Mouse (Mus musculus) forebrain, embryonic 11.5 days (tissue): Measurements from ENCODE around the gene Smyd1. TPM values are rescaled to one million over a fixed set of nuclear protein-coding genes. Genes with fewer than 3 reads are reported as not detected.
"Not testable (repeated sequence)": the region's sequence is repeated elsewhere in the genome, so short reads cannot be mapped to it uniquely, and the experiment has no call there.

Experiments
- ATAC-seq: fragments of 200-750 bp; cut with Nextera tagmentation; replicated peaks from 2 replicates; pipeline ENCODE4 v1.8.0; 2017; ENCODE audit warnings: moderate TSS enrichment; ENCODE audit not compliant: low FRiP score
- DNase-seq: peaks from one replicate; pipeline ENCODE4 v3.0.0-alpha.2; 2017; ENCODE audit warnings: low spot score
- H3K27ac ChIP-seq: fragments of 300-500 bp; sonication (generic); 2 replicates; pipeline ENCODE4 v1.5.1; 2014; ENCODE audit warnings: low read depth, low read length
- H3K27me3 ChIP-seq: fragments of 300-500 bp; sonication (generic); 2 replicates; pipeline ENCODE4 v1.6.1; 2014; ENCODE audit warnings: mild to moderate bottlenecking, low read length, mixed read lengths; ENCODE audit not compliant: control insufficient read depth, insufficient read depth
- H3K36me3 ChIP-seq: fragments of 300-500 bp; sonication (generic); 2 replicates; pipeline ENCODE4 v1.6.1; 2014; ENCODE audit warnings: mild to moderate bottlenecking, low read length, moderate library complexity, mixed read lengths; ENCODE audit not compliant: control insufficient read depth, insufficient read depth
- H3K4me1 ChIP-seq: fragments of 300-500 bp; sonication (generic); replicated peaks from 2 replicates; pipeline ENCODE4 v1.6.1; 2014; ENCODE audit warnings: low read length, mixed read lengths; ENCODE audit not compliant: control insufficient read depth, insufficient read depth
- H3K4me2 ChIP-seq: fragments of 300-500 bp; sonication (generic); 2 replicates; pipeline ENCODE4 v1.6.1; 2014; ENCODE audit warnings: low read depth, mild to moderate bottlenecking, low read length, moderate library complexity, mixed read lengths; ENCODE audit not compliant: severe bottlenecking
- H3K4me3 ChIP-seq: fragments of 300-500 bp; sonication (generic); 2 replicates; pipeline ENCODE4 v1.5.1; 2014; ENCODE audit warnings: low read depth, low read length
- H3K9ac ChIP-seq: fragments of 300-500 bp; sonication (generic); 2 replicates; pipeline ENCODE4 v1.6.1; 2014; ENCODE audit warnings: low read length
- H3K9me3 ChIP-seq: fragments of 300-500 bp; sonication (generic); 2 replicates; pipeline ENCODE4 v1.6.1; 2016; ENCODE audit warnings: low read length, mixed read lengths; ENCODE audit not compliant: control insufficient read depth
- WGBS: fragments of 180-500 bp; shearing (Covaris S2); extraction: QIAGEN DNeasy Blood & Tissue Kit; methylation state at CpG from one replicate; pipeline ENCODE4 v1.1.7; 2014; 5-methylcytosine and 5-hydroxymethylcytosine counted together
- polyA plus RNA-seq: library from polyadenylated mRNA; unstranded; fragments of >200 nt; fragmentation: Nextera tagmentation; extraction: Ambion mirVana; gene quantifications from 2 replicates; pipeline ENCODE4 v1.2.1, GENCODE M21; 2014

Gene Smyd1
- polyA plus RNA-seq, 1 experiment from 2014 or later: 0.17 TPM

DNA sequence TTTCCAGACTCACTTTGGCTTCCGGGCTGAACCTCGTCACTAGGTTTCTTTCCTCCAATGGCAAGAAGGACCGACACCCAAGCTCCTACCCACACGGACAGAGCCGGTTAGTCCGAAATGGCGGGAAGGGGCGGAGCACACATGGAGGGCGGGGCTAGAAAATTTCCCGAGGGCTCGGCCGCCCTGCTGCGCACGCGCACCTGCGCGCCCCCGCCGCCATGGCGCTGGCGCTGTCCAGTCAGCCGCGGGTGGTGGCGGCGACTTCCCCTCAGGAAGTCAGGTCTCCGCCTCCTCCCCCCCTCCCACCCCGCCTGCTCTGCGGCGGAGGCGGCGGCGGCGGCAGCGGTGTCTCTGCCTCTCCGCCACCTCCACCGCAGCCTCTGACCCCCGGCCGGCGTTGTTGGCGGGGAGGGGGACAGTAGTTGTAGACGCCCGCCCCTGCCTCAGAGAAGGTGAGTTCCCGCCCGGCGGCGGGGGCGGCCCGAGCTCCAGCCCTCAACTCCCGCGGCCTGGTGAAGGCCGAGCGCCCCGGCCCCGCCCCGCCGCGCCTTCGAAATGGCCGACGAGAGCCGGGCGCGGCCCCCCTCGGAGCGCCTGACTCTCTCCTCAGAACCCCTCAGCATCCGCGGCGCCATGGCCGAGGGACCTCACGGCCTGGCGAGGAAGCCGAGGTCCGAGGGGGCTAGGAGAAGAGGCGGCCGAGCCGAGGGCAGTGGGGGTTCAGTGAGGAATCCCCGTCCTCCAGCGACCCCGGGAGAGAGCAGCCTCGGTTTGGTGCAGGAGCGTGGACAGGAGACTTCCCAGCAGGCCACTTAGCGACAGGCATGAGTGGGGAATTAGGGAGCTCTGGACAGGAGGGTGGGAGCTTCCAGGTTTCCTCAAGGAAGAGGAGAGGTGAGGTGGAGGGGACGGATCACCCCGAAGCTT is 50.4 kb downstream of the Smyd1 start, which contains the start of gene Krcc1:
Krcc1 (plus strand) TSS at position 289 of the 927 bp plus-strand sequence.
- under 1% methylated on average over 67 of the region's 84 CpGs for WGBS
- Histone ChIP-seq H3K9ac (peak within 1 kb of the TSS; percentile 98), H3K9me3 (no peaks in the 10 kb centered on the region), H3K27me3 (no peaks in the 10 kb centered on the region), H3K36me3 (no peaks in the 10 kb centered on the region), H3K4me2 (peak within 1 kb of the TSS; percentile 79), H3K27ac (peak within 1 kb of the TSS; percentile 88), H3K4me3 (peak within 1 kb of the TSS; percentile 90), H3K4me1 (peaks cover 6% of the 10 kb centered on the region; the same call in 1 of the 2 replicates)
- DNase-seq: peak; percentile 98
- ATAC-seq: peak; percentile 93

DNA sequence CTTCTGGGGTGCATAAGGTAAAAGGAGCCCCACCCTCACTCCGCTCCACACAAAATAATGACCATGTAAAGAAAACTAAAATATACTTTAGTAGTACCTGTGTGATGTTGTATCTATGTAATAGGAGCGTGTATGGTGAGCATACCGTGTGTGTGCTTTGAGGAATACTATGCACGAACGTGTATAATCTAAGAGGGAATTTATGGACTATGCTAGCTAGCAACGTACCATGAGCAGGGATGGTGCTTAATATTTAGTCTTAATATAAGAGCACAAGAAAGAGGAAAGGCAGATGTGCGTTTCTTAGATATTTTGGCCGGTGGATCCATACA is 51.0 kb downstream of the Smyd1 start:
- Histone ChIP-seq H3K4me1 (peaks cover 6% of the 10 kb centered on the region; the same call in 1 of the 2 replicates), H3K27ac (peak overlapping the region; percentile 53; the same call in 1 of the 2 replicates), H3K36me3 (no peaks in the 10 kb centered on the region), H3K9ac (peak overlapping the region; percentile 45; the same call in 1 of the 2 replicates), H3K4me2 (peak overlapping the region; percentile 79), H3K27me3 (no peaks in the 10 kb centered on the region), H3K9me3 (no peaks in the 10 kb centered on the region), H3K4me3 (peak overlapping the region; percentile 90)
- no peak for DNase-seq
- 2% methylated on average over 8 of the region's 8 CpGs for WGBS
- peak; percentile 57 for ATAC-seq

DNA sequence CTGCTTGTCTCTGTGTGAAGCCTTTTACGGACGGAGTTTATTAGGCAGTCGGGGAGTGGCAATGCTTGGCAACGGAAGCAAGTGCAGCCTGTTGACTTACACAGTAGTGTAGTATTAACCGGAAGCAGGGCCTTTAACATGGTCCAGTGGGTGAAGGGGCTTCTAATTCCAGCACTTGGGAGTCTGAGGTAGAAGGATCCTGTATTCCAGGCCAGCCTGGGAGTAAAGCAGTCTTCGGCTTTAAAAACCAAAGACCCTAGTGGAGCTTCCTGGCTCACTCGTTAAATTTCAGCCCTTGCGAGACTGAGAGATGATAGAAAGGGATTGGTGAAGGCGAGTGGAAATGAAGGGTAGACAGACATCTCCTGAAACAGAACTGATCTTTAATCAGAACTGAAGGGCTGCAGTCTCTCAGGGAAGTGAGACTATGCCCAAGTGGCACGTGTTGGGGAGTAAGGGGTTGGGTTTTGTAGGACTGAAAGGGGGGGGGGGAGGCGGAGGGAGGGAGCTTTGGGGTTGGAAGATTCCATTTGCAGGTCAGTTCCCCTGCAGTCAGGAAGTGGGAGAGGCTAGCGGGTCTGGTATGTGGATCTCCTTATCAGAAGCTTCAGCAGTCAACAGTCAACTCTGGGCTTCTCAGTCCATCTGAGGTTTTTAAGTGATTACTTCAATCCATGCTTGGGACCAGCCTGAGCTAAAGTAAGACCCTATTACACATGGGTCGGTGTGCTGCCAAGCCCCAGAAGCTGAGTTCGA is 51.6 kb downstream of the Smyd1 start:
- no peaks in the 10 kb centered on the region for H3K27me3 ChIP-seq
- H3K36me3 ChIP-seq: no peaks in the 10 kb centered on the region
- H3K4me3 ChIP-seq: peak overlapping the region; percentile 90
- H3K9ac ChIP-seq: peak overlapping the region; percentile 45; the same call in 1 of the 2 replicates
- peak overlapping the region; percentile 79 for H3K4me2 ChIP-seq
- 30% methylated on average over 14 of the region's 14 CpGs for WGBS
- peak overlapping the region; percentile 53; the same call in 1 of the 2 replicates for H3K27ac ChIP-seq
- peaks cover 6% of the 10 kb centered on the region; the same call in 1 of the 2 replicates for H3K4me1 ChIP-seq
- no peaks in the 10 kb centered on the region for H3K9me3 ChIP-seq
- peak; percentile 25 for ATAC-seq
- DNase-seq: peak; percentile 68

DNA sequence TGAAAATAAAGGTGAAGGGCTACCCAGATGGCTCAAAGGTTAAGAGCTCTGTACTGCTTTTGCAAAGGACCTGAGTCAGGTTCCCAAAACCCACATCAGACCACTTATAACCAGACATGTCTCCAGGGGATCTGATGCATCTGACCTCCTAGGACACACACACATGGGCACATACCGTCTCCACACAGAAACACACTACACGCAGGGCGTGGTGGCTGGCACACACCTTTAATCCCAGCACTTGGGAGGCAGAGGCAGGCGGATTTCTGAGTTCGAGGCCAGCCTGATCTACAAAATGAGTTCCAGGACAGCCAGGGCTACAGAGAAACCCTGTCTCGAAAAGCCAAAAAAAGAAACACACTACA is 52.4 kb downstream of the Smyd1 start:
- H3K9me3 ChIP-seq, H3K36me3 ChIP-seq, H3K4me1 ChIP-seq, H3K9ac ChIP-seq, H3K4me3 ChIP-seq, H3K27me3 ChIP-seq, H3K27ac ChIP-seq, ATAC-seq, H3K4me2 ChIP-seq, DNase-seq: not testable (repeated sequence)
- WGBS: 93% methylated on average over 6 of the region's 6 CpGs

DNA sequence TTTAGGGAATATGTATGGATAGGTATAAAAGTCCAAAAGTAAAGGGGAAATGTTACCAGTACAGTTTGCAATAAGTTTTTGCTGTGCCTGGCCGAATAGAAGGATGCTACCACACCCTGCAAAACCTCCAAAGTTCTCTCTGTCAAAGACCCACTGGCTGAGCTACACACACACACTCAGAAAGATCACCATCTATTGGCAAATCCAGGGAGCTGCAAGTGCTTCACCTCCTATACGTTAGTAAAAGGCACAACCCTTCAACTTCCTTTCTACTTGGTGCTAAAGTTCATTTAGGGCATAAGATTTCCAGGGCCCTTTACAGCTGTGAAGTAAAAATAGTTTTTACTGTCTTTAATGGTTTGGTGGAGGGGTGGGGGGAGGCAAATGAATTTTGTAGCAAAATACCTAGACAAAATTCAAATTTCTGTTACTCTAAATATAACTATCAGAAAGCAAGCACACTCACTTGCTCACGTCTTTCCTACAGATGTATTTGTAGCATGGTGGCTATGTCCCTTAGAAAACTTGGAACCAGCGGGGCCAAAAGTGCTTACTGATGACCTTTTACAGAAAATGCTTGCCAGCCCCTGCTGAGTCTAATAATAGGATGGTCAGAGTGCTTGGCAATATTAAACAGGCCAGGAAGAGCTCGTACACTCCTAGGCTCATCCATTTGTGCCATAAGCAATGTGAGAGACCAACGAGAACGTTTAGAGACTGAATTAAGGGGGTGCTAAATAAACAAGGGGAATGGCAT is 52.9 kb downstream of the Smyd1 start:
- Histone ChIP-seq H3K4me3 (no peak overlapping the region), H3K9me3 (no peaks in the 10 kb centered on the region), H3K27ac (no peak overlapping the region), H3K4me2 (no peak overlapping the region), H3K4me1 (peaks cover 6% of the 10 kb centered on the region; the same call in 1 of the 2 replicates), H3K36me3 (no peaks in the 10 kb centered on the region), H3K9ac (no peak overlapping the region), H3K27me3 (no peaks in the 10 kb centered on the region)
- DNase-seq: no peak
- WGBS: 70% methylated on average over 7 of the region's 7 CpGs
- ATAC-seq: no peak

DNA sequence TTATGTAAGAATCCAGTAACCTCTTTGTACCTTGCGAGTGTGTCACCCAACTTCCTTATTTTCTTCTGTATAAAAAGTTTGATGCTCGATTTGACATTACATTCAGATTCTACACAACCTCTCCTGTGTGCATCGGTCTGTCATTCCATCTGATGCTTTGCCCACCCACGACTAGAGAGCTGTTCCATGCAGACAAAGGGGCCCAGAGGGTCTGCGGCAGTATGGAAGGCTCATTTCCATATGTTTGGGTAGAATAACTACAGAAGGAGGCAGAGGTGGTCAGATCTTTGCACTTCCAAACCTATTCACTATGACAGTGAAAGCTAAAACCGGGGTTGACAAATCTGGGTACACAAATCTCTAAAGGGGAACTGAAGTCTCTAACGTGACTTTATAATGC is 54.4 kb downstream of the Smyd1 start:
- not testable (repeated sequence) for H3K9ac ChIP-seq, H3K27me3 ChIP-seq, H3K4me3 ChIP-seq, H3K36me3 ChIP-seq, H3K9me3 ChIP-seq, H3K4me2 ChIP-seq, H3K27ac ChIP-seq, DNase-seq, H3K4me1 ChIP-seq, ATAC-seq
- WGBS: 71% methylated on average over 7 of the region's 7 CpGs

DNA sequence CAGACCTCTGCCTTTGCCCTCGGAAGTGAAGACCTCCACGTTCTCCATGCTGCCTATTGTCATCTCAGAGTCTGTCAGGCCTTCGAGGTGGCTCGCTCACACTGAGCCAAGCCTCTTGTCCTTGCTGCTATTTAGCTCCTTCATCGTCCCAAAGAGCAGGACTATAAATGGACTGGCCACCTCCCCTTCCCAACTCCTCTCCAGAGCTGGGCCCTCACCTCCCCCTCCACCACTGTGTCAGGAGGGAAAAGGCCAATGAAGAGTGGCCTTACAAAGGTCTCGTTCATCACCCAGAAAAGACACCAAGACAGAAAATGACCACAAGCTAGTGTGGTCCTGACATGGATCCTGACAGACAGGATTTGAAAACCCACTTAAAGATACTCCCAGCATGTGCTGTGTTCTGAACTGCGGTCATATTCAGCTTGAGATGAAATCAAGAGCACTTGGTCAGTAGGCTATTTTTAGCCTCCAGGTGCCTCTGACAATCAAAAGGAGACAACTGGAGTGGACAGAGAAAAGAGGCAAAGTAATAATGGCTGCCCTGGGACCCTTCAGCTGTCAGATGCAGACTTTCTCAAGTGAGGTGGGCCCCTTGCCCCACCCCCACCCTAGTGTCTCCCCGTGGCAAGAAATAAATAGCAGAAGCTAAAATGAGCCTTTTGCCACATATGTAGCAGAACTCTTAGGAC is 59.7 kb downstream of the Smyd1 start:
- no peaks in the 10 kb centered on the region for H3K4me1 ChIP-seq
- H3K4me3 ChIP-seq: no peak overlapping the region
- ATAC-seq (no peak), DNase-seq (no peak)
- WGBS: 77% methylated on average over 8 of the region's 8 CpGs
- no peaks in the 10 kb centered on the region for H3K9me3 ChIP-seq
- H3K27ac ChIP-seq: no peak overlapping the region; the same call in 1 of the 2 replicates
- H3K4me2 ChIP-seq: no peak overlapping the region
- no peak overlapping the region for H3K9ac ChIP-seq
- no peaks in the 10 kb centered on the region for H3K36me3 ChIP-seq
- no peaks in the 10 kb centered on the region for H3K27me3 ChIP-seq

DNA sequence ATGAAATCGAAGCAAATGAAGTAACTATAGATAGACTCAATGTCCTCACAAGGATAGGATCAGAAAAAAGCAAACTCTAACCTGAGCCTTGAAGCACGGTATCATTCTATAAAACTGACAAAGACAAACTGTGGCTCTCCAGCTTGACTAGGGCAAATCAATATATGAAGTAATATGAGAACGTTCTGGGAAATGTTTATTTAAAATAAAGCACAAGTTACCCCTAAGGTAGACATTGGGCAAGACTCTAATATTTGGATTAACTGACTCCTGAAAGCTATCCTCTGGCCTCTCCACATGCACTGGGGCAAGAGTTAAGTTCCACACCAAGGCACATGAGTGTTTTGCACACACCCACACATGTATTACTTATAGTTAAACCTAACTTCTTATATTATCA is 61.0 kb downstream of the Smyd1 start:
- no peak overlapping the region for H3K9ac ChIP-seq
- no peak for ATAC-seq
- no peaks in the 10 kb centered on the region for H3K4me1 ChIP-seq
- H3K27ac ChIP-seq: no peak overlapping the region
- no peaks in the 10 kb centered on the region for H3K27me3 ChIP-seq
- WGBS: 83% methylated on average over 3 of the region's 3 CpGs
- DNase-seq: no peak
- H3K36me3 ChIP-seq: no peaks in the 10 kb centered on the region
- H3K4me3 ChIP-seq: no peak overlapping the region
- no peak overlapping the region for H3K4me2 ChIP-seq
- no peaks in the 10 kb centered on the region for H3K9me3 ChIP-seq
